ENCODE assay signal across 27 mouse cellular contexts in genomic region chr13:15890794-15891193, GRCm38 (mm10).
"Had no signal": no experiment of that assay in that cellular context is flagged by ENCODE, and none has a peak within 500 bp of the region (broad histone marks: within the 10 kb centered on the region; RNA-seq: fewer than 3 reads in every experiment).

No protein-coding gene starts in this region.

- DNase-seq: cerebellum, adult 8-10 months; cerebellum, adult 9-10 months; cerebellum, adult 9-11 months; cerebellum, postnatal 10 days; cerebellum, postnatal 14 days; cerebellum, postnatal 25 days; cerebellum, postnatal 36 days; embryo, embryonic 11 days; forebrain, postnatal 0 days; gastrocnemius, adult 2 months; gastrocnemius, postnatal 10 days; gastrocnemius, postnatal 14 days; gastrocnemius, postnatal 25 days; gastrocnemius, postnatal 36 days; heart, adult 11 months; heart, adult 18-20 months; heart, adult 2 months had no signal

- H3K4me1 ChIP-seq: embryonic facial prominence, embryonic 10.5 days; embryonic facial prominence, embryonic 12.5 days; embryonic facial prominence, embryonic 13.5 days; embryonic facial prominence, embryonic 15.5 days; forebrain, embryonic 10.5 days; forebrain, embryonic 12.5 days; forebrain, embryonic 15.5 days had no signal

- H3K27ac ChIP-seq: embryonic facial prominence, embryonic 10.5 days; embryonic facial prominence, embryonic 12.5 days; embryonic facial prominence, embryonic 13.5 days; embryonic facial prominence, embryonic 15.5 days; forebrain, embryonic 10.5 days; forebrain, embryonic 12.5 days; forebrain, embryonic 15.5 days; gastrocnemius, adult 2 months; heart, adult 2 months had no signal

- H3K27me3 ChIP-seq: embryonic facial prominence, embryonic 12.5 days; embryonic facial prominence, embryonic 13.5 days; embryonic facial prominence, embryonic 15.5 days; forebrain, embryonic 12.5 days; forebrain, embryonic 15.5 days had no signal

- H3K36me3 ChIP-seq: embryonic facial prominence, embryonic 10.5 days; embryonic facial prominence, embryonic 12.5 days; embryonic facial prominence, embryonic 13.5 days; embryonic facial prominence, embryonic 15.5 days; forebrain, embryonic 10.5 days; forebrain, embryonic 12.5 days; forebrain, embryonic 15.5 days had no signal

- H3K9ac ChIP-seq: embryonic facial prominence, embryonic 12.5 days; embryonic facial prominence, embryonic 13.5 days; embryonic facial prominence, embryonic 15.5 days; forebrain, embryonic 12.5 days; forebrain, embryonic 15.5 days; forebrain, postnatal 0 days had no signal

- H3K4me3 ChIP-seq: embryonic facial prominence, embryonic 10.5 days; embryonic facial prominence, embryonic 12.5 days; embryonic facial prominence, embryonic 13.5 days; embryonic facial prominence, embryonic 15.5 days; erythroblast, embryonic 14.5 days; forebrain, embryonic 10.5 days; forebrain, embryonic 12.5 days; forebrain, embryonic 15.5 days; gastrocnemius, adult 2 months; heart, adult 2 months had no signal

- H3K4me2 ChIP-seq: embryonic facial prominence, embryonic 12.5 days; embryonic facial prominence, embryonic 13.5 days; embryonic facial prominence, embryonic 15.5 days; forebrain, embryonic 12.5 days; forebrain, embryonic 15.5 days had no signal

- H3K9me3 ChIP-seq: embryonic facial prominence, embryonic 10.5 days; embryonic facial prominence, embryonic 12.5 days; embryonic facial prominence, embryonic 13.5 days; embryonic facial prominence, embryonic 15.5 days; forebrain, embryonic 10.5 days; forebrain, embryonic 12.5 days; forebrain, embryonic 15.5 days had no signal

- ATAC-seq: forebrain, embryonic 14.5 days; forebrain, embryonic 15.5 days; forebrain, embryonic 16.5 days; forebrain, postnatal 0 days had no signal
